Mouse (Mus musculus): ENCODE data around the gene Zar1l.
"Not testable (repeated sequence)": the region's sequence is repeated elsewhere in the genome, so short reads cannot be mapped to it uniquely, and the experiment has no call there.

Zar1l gene

GRCm38 (mm10) chr5:150491573-150492173 lies 26.3 kb downstream of the Zar1l start:
- in situ Hi-C loops (cut with MboI; ENCODE audit: low pct_unique_long_range_greater_than_20kb in 1 of 2, low sequenced_read_pairs in 2 of 2, unreplicated experiment in 1 of 2): not testable (repeated sequence)

GRCm38 (mm10) chr5:150490821-150491220 lies 27.1 kb downstream of the Zar1l start:
- in situ Hi-C loops (cut with MboI; ENCODE audit: low pct_unique_long_range_greater_than_20kb in 1 of 2, low sequenced_read_pairs in 2 of 2, unreplicated experiment in 1 of 2): no loop called here

GRCm38 (mm10) chr5:150490285-150490684 lies 27.7 kb downstream of the Zar1l start:
- in situ Hi-C loops (cut with MboI; ENCODE audit: low pct_unique_long_range_greater_than_20kb in 1 of 2, low sequenced_read_pairs in 2 of 2, unreplicated experiment in 1 of 2): no loop called here

- in situ Hi-C loops (cut with MboI; ENCODE audit: low pct_unique_long_range_greater_than_20kb in 1 of 2, low sequenced_read_pairs in 2 of 2, unreplicated experiment in 1 of 2): no loop called here
These were observed 32.8 kb downstream of the Zar1l start for GRCm38 (mm10) chr5:150485198-150485597.

GRCm38 (mm10) chr5:150478612-150479011 lies 39.4 kb downstream of the Zar1l start:
- in situ Hi-C loops (cut with MboI; ENCODE audit: low pct_unique_long_range_greater_than_20kb in 1 of 2, low sequenced_read_pairs in 2 of 2, unreplicated experiment in 1 of 2): no loop called here

- in situ Hi-C loops (cut with MboI; ENCODE audit: low pct_unique_long_range_greater_than_20kb in 1 of 2, low sequenced_read_pairs in 2 of 2, unreplicated experiment in 1 of 2): no loop called here
These were observed 40.6 kb downstream of the Zar1l start for GRCm38 (mm10) chr5:150477364-150477763.

GRCm38 (mm10) chr5:150468431-150468830 lies 49.5 kb downstream of the Zar1l start:
- in situ Hi-C loops (cut with MboI; ENCODE audit: low pct_unique_long_range_greater_than_20kb in 1 of 2, low sequenced_read_pairs in 2 of 2, unreplicated experiment in 1 of 2): no loop called here

GRCm38 (mm10) chr5:150466132-150466531 lies 51.8 kb downstream of the Zar1l start:
- in situ Hi-C loops (cut with MboI; ENCODE audit: low pct_unique_long_range_greater_than_20kb in 1 of 2, low sequenced_read_pairs in 2 of 2, unreplicated experiment in 1 of 2): no loop called here

GRCm38 (mm10) chr5:150465218-150465617 lies 52.7 kb downstream of the Zar1l start:
- in situ Hi-C loops (cut with MboI; ENCODE audit: low pct_unique_long_range_greater_than_20kb in 1 of 2, low sequenced_read_pairs in 2 of 2, unreplicated experiment in 1 of 2): no loop called here

GRCm38 (mm10) chr5:150464721-150465120 lies 53.2 kb downstream of the Zar1l start:
- in situ Hi-C loops (cut with MboI; ENCODE audit: low pct_unique_long_range_greater_than_20kb in 1 of 2, low sequenced_read_pairs in 2 of 2, unreplicated experiment in 1 of 2): no loop called here

GRCm38 (mm10) chr5:150459801-150460200 lies 58.2 kb downstream of the Zar1l start:
- in situ Hi-C loops (cut with MboI; ENCODE audit: low pct_unique_long_range_greater_than_20kb in 1 of 2, low sequenced_read_pairs in 2 of 2, unreplicated experiment in 1 of 2): no loop called here

- in situ Hi-C loops (cut with MboI; ENCODE audit: low pct_unique_long_range_greater_than_20kb in 1 of 2, low sequenced_read_pairs in 2 of 2, unreplicated experiment in 1 of 2): no loop called here
These were observed 59.8 kb downstream of the Zar1l start for GRCm38 (mm10) chr5:150457904-150458739.

- in situ Hi-C loops (cut with MboI; ENCODE audit: low pct_unique_long_range_greater_than_20kb in 1 of 2, low sequenced_read_pairs in 2 of 2, unreplicated experiment in 1 of 2): no loop called here
These were observed 60.6 kb downstream of the Zar1l start for GRCm38 (mm10) chr5:150457165-150457903.

Measured in mouse embryonic stem cell (cell line).